Mouse (Mus musculus) right cerebral cortex, postnatal 14 days (tissue): ENCODE results near the gene Swap70.

ENCODE experiments used
- DNase-seq: peaks from one replicate; pipeline ENCODE4 v3.0.0; 2022

The Swap70 gene

DNA sequence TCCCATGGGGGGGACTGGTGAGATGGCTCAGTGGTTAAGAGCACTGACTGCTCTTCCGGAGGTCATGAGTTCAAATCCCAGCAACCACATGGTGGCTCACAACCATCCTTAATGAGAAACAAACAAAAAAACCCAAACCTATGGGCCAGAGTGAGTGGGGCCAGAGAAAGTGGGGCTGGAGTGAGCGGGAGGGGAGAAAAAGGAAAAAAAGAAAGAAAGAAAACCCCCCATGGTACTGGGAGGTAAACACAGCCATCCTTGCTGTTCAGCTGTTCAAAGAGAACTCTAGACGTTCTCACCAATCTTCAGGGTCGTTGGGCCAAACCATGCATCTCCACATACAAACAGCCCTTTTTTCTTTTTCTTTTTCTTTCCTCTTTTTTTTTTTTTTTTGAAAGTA, 18.1 kb downstream of the Swap70 start:
- DNase-seq, result no peak

- no peak for DNase-seq
Measured at GRCm38 (mm10) chr7:110241472-110242289, 20.2 kb downstream of the Swap70 start.

DNA sequence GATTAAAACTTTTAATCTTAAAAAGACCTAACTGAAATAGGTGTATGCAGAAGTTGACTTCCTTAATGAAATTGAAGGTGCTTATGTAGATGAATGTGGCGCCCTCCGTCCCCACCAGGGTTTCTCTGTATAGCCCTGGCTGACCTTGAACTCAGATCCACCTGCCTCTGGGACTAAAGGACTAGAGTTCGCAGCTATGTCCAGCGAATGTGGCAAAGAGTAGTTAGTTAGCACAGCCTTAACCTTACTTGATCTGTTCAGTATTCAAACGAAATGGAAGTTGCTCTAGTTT, 20.7 kb downstream of the Swap70 start:
- no peak for DNase-seq

GRCm38 (mm10) chr7:110245128-110245527, 23.6 kb downstream of the Swap70 start:
- DNase-seq, result no peak

DNA sequence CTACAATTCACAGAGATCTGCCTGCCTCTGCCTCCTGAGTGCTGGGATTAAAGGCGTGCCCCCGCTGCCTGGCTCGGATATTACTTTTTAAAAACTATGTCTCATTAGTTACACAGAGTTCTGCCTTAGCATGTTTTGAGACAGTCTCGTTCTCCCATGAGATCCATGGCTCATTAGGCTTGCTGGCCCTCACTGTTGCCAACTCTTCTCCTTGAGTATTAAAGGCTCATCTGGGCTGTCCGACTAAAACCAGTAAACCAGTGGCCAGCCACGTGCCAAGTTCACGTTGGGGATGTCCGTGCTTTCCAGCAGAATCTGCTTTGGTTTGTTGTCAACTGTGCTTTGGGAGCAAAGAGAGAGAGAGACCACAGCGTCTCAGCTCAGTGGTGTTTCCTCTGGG, 25.0 kb downstream of the Swap70 start:
- no peak for DNase-seq

DNA sequence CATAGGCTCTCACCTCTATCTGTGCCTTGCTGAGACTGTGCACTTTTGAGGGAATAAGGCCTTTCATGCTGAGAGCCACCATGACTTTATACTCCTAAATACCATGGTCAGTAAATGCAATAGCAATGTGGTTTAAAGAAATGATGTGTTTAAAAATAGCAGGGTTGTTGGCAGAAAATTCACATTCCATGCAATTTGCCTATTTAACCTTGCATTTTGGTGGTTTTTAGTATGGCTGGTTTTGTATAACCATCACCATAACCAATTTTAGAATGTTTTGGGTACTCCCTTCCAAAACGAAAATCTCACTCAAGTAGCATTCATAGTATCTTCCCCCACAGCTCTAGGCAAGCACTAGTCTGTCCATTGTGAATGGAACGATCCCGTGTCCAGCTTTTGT, 26.3 kb downstream of the Swap70 start:
- DNase-seq, result no peak

GRCm38 (mm10) chr7:110248677-110249076, 27.2 kb downstream of the Swap70 start:
- no peak for DNase-seq

DNA sequence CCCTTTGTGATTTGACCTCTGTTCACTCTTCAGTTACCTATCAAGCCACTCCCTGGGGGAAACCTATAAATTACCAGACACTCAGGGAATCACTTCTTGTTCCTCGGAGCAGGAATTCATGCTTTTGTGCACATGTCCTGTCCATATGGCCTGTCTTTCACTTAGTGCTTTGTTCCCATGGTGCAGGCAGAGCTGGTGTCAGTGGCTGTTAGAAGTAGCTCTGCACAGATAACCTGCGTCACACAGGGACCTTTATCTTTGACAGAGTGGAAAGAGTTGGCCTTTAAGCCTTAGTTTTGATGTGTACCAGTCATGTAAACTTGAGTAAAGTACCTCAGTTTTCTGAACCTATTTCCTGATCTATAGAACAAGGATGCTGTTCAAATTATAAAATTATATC, 32.4 kb downstream of the Swap70 start:
- DNase-seq, result no peak

- no peak for DNase-seq
Measured at GRCm38 (mm10) chr7:110254395-110254794, 32.9 kb downstream of the Swap70 start.

DNA sequence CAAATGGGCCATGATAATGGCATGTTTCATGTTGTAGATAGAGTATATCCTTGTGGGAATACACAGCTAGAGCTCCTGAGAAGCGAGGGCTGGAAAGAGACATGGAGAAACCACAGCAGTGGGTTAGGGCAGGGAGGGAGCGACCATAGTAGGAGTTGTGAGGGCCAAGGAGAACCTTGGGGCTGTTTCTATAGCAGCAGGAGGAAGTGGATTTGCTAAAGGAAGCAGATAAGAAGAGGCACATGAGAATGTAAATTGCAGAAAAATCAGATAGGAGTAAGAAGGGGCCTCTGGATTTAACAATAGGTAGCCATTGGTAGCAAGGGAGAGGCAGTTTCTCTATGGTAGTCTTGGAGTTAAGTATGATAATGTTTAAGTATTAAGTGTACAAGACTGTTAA, 35.5 kb downstream of the Swap70 start:
- DNase-seq, result no peak

- DNase-seq, result no peak
Measured at GRCm38 (mm10) chr7:110258196-110258950, 36.9 kb downstream of the Swap70 start.

GRCm38 (mm10) chr7:110259966-110260711, 38.6 kb downstream of the Swap70 start:
- DNase-seq, result no peak

GRCm38 (mm10) chr7:110261807-110262206, 40.3 kb downstream of the Swap70 start:
- DNase-seq, result no peak

GRCm38 (mm10) chr7:110262661-110263060, 41.1 kb downstream of the Swap70 start:
- DNase-seq, result no peak

GRCm38 (mm10) chr7:110263474-110263873, 42.0 kb downstream of the Swap70 start:
- DNase-seq, result no peak

GRCm38 (mm10) chr7:110265796-110266195, 44.3 kb downstream of the Swap70 start:
- DNase-seq, result peak; percentile 80

- no peak for DNase-seq
Measured at GRCm38 (mm10) chr7:110267014-110267413, 45.5 kb downstream of the Swap70 start.

GRCm38 (mm10) chr7:110267994-110268393, 46.5 kb downstream of the Swap70 start:
- DNase-seq, result no peak

DNA sequence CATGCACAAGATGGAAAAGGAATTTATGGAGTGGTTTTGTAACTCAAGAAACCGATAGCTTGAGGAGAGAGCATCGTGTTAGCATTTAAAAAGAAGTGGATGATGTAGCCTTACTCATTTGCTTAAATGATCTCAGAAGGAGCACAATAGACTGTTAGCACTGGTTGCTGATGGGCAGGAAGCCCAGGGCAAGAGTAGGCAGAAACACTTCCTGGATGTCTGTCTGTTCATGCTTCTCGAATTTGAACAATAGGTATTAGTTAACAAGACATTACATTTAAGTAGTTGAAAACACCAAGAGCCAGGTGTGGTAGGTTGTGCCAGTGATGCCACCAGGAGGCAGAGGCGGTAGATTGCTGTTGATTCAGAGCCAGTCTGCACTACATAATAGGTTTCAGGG, 47.0 kb downstream of the Swap70 start:
- DNase-seq, result no peak

GRCm38 (mm10) chr7:110269777-110270176, 48.3 kb downstream of the Swap70 start:
- no peak for DNase-seq

- DNase-seq, result no peak
Measured at GRCm38 (mm10) chr7:110270455-110270854, 48.9 kb downstream of the Swap70 start.

GRCm38 (mm10) chr7:110271814-110272213, 50.3 kb downstream of the Swap70 start:
- no peak for DNase-seq

GRCm38 (mm10) chr7:110272434-110272833, 50.9 kb downstream of the Swap70 start:
- DNase-seq, result no peak

DNA sequence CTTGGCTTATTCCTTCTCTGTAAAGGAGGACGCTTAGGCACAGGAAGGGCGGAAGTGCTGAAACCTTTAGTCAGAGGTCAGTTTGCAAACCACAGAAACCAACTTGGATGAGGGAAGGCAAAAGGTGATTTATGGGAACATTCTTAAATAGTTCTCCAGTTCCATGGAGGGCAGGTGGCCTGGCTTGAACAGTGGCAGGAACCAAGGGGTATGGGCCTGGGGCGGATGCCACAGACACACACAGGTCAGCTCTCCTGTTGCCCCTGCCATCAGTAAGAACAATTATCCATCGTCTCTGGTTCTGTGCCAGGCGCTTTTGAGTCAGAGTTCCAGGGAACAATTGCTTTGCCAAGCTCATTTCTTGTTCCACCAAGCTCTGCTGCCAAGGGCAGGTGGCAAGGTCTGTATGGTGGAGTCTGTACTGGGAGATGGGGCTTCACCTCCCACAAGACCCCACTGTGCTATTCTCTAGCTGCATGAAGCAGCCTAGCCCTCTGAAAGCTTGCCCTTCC, 56.3 kb downstream of the Swap70 start:
- DNase-seq, result no peak
